Mouse (Mus musculus): Measurements from ENCODE around the gene Rundc3a. TPM values are rescaled to one million over a fixed set of nuclear protein-coding genes. Genes with fewer than 3 reads are reported as not detected.
A peak's percentile ranks its signal among the peaks of the same experiment; 100 is the strongest.
"Not testable (repeated sequence)": the region's sequence is repeated elsewhere in the genome, so short reads cannot be mapped to it uniquely, and the experiment has no call there.

Gene Rundc3a
- total RNA-seq, 2 experiments from 2014 or later = not detected

GRCm38 (mm10) chr11:102407834-102408215, 14.6 kb downstream of the Rundc3a start, which contains the start of gene Slc25a39:
TSS of gene Slc25a39 (minus strand) at chr11:102407946.
- peak; percentile 2 for ATAC-seq (replicated peaks; ENCODE audit: poor library complexity, severe bottlenecking)

- ATAC-seq (replicated peaks; ENCODE audit: poor library complexity, severe bottlenecking) = peak; percentile 83
Observed at GRCm38 (mm10) chr11:102408344-102408876, 15.2 kb downstream of the Rundc3a start.

- ATAC-seq (replicated peaks; ENCODE audit: poor library complexity, severe bottlenecking) = no peak
Observed at GRCm38 (mm10) chr11:102408888-102409794, 15.9 kb downstream of the Rundc3a start.

- no peak for ATAC-seq (replicated peaks; ENCODE audit: poor library complexity, severe bottlenecking)
Observed at GRCm38 (mm10) chr11:102409795-102410330, 16.7 kb downstream of the Rundc3a start.

GRCm38 (mm10) chr11:102410345-102410744, 17.1 kb downstream of the Rundc3a start:
- not testable (repeated sequence) for ATAC-seq (replicated peaks; ENCODE audit: poor library complexity, severe bottlenecking)

GRCm38 (mm10) chr11:102411061-102411460, 17.9 kb downstream of the Rundc3a start:
- ATAC-seq (replicated peaks; ENCODE audit: poor library complexity, severe bottlenecking) = no peak

- ATAC-seq (replicated peaks; ENCODE audit: poor library complexity, severe bottlenecking) = peak; percentile 16; the same call in 1 of the 2 replicates
Observed at GRCm38 (mm10) chr11:102411704-102412103, 18.5 kb downstream of the Rundc3a start.

GRCm38 (mm10) chr11:102413059-102413458, 19.9 kb downstream of the Rundc3a start:
- no peak for ATAC-seq (replicated peaks; ENCODE audit: poor library complexity, severe bottlenecking)

- ATAC-seq (replicated peaks; ENCODE audit: poor library complexity, severe bottlenecking) = no peak
Observed at GRCm38 (mm10) chr11:102415034-102415802, 22.0 kb downstream of the Rundc3a start.

GRCm38 (mm10) chr11:102417160-102417559, 24.0 kb downstream of the Rundc3a start:
- no peak for ATAC-seq (replicated peaks; ENCODE audit: poor library complexity, severe bottlenecking)

GRCm38 (mm10) chr11:102418887-102419286, 25.7 kb downstream of the Rundc3a start:
- no peak for ATAC-seq (replicated peaks; ENCODE audit: poor library complexity, severe bottlenecking)

GRCm38 (mm10) chr11:102421559-102421958, 28.4 kb downstream of the Rundc3a start:
- ATAC-seq (replicated peaks; ENCODE audit: poor library complexity, severe bottlenecking) = no peak

- no peak for ATAC-seq (replicated peaks; ENCODE audit: poor library complexity, severe bottlenecking)
Observed at GRCm38 (mm10) chr11:102424666-102425065, 31.5 kb downstream of the Rundc3a start.

- ATAC-seq (replicated peaks; ENCODE audit: poor library complexity, severe bottlenecking) = peak; percentile 31
Observed at GRCm38 (mm10) chr11:102425555-102426316, 32.5 kb downstream of the Rundc3a start.

- ATAC-seq (replicated peaks; ENCODE audit: poor library complexity, severe bottlenecking) = peak; percentile 17
Observed at GRCm38 (mm10) chr11:102428981-102429540, 35.9 kb downstream of the Rundc3a start.

- no peak for ATAC-seq (replicated peaks; ENCODE audit: poor library complexity, severe bottlenecking)
Observed at GRCm38 (mm10) chr11:102429551-102429950, 36.3 kb downstream of the Rundc3a start.

GRCm38 (mm10) chr11:102430121-102431017, 37.2 kb downstream of the Rundc3a start, which contains the start of gene Grn:
TSS of gene Grn (plus strand) at chr11:102430315.
- ATAC-seq (replicated peaks; ENCODE audit: poor library complexity, severe bottlenecking) = peak; percentile 47

- peak; percentile 21 for ATAC-seq (replicated peaks; ENCODE audit: poor library complexity, severe bottlenecking)
Observed at GRCm38 (mm10) chr11:102431018-102431645, 37.9 kb downstream of the Rundc3a start.
